Mouse (Mus musculus): ENCODE results near the gene Rassf5. TPM values are rescaled to one million over a fixed set of nuclear protein-coding genes. Genes with fewer than 3 reads are reported as not detected.

The Rassf5 gene
- 0.52 and 1.00 TPM in 2 replicates for polyA plus RNA-seq (2014; fragmentation: Nextera tagmentation; extraction: Ambion mirVana)

GRCm38 (mm10) chr1:131245089-131245856, at the start of gene Rassf5:
Rassf5 (minus strand) TSS chr1:131245258.
- ATAC-seq (ENCODE audit: low FRiP score) (peak; percentile 81), DNase-seq (ENCODE audit: low spot score, missing footprints) (peak; percentile 94)
- peaks cover 13% of the 10 kb centered on the region for H3K4me1 ChIP-seq (ENCODE audit: control insufficient read depth, insufficient read depth, low read length)
- peak within 1 kb of the TSS; percentile 64 for H3K4me3 ChIP-seq (ENCODE audit: low read depth, low read length)
- no peak within 1 kb of the TSS for H3K27ac ChIP-seq (ENCODE audit: low read depth, low read length)
- WGBS, result 1% methylated on average over 60 of the region's 60 CpGs
- peaks cover 31% of the 10 kb centered on the region for H3K27me3 ChIP-seq (ENCODE audit: control insufficient read depth, insufficient read depth, low read length)
- peak within 1 kb of the TSS; percentile 98 for H3K4me2 ChIP-seq
- peak within 1 kb of the TSS; percentile 62 for H3K9ac ChIP-seq (ENCODE audit: low read length)
- no peaks in the 10 kb centered on the region for H3K9me3 ChIP-seq (ENCODE audit: control insufficient read depth, low read length)
- no peaks in the 10 kb centered on the region for H3K36me3 ChIP-seq (ENCODE audit: control insufficient read depth, insufficient read depth, low read length)

GRCm38 (mm10) chr1:131293922-131294250, 48.8 kb upstream of the Rassf5 start:
- no peaks in the 10 kb centered on the region for H3K4me1 ChIP-seq (ENCODE audit: control insufficient read depth, insufficient read depth, low read length)
- no peak for ATAC-seq (ENCODE audit: low FRiP score)
- no peak for DNase-seq (ENCODE audit: low spot score, missing footprints)
- H3K4me2 ChIP-seq, result no peak overlapping the region
- H3K27ac ChIP-seq (ENCODE audit: low read depth, low read length), result no peak overlapping the region
- H3K27me3 ChIP-seq (ENCODE audit: control insufficient read depth, insufficient read depth, low read length), result no peaks in the 10 kb centered on the region
- peaks cover 9% of the 10 kb centered on the region; the same call in 1 of the 2 replicates for H3K36me3 ChIP-seq (ENCODE audit: control insufficient read depth, insufficient read depth, low read length)
- H3K4me3 ChIP-seq (ENCODE audit: low read depth, low read length), result no peak overlapping the region
- no peak overlapping the region for H3K9ac ChIP-seq (ENCODE audit: low read length)
- 92% methylated on average over 2 of the region's 2 CpGs for WGBS
- no peaks in the 10 kb centered on the region for H3K9me3 ChIP-seq (ENCODE audit: control insufficient read depth, low read length)

- DNase-seq (ENCODE audit: low spot score, missing footprints) (no peak), ATAC-seq (ENCODE audit: low FRiP score) (no peak)
- peaks cover 10% of the 10 kb centered on the region; the same call in 1 of the 2 replicates for H3K36me3 ChIP-seq (ENCODE audit: control insufficient read depth, insufficient read depth, low read length)
- no peaks in the 10 kb centered on the region for H3K9me3 ChIP-seq (ENCODE audit: control insufficient read depth, low read length)
- no peaks in the 10 kb centered on the region for H3K27me3 ChIP-seq (ENCODE audit: control insufficient read depth, insufficient read depth, low read length)
- no peak overlapping the region for H3K4me3 ChIP-seq (ENCODE audit: low read depth, low read length)
- no peak overlapping the region for H3K4me2 ChIP-seq
- H3K27ac ChIP-seq (ENCODE audit: low read depth, low read length), result no peak overlapping the region
- no peaks in the 10 kb centered on the region for H3K4me1 ChIP-seq (ENCODE audit: control insufficient read depth, insufficient read depth, low read length)
- WGBS, result 90% methylated on average over 4 of the region's 4 CpGs
- no peak overlapping the region for H3K9ac ChIP-seq (ENCODE audit: low read length)
These were observed 48.3 kb upstream of the Rassf5 start for GRCm38 (mm10) chr1:131293221-131293921.

- Histone ChIP-seq H3K4me3 (ENCODE audit: low read depth, low read length) (no peak overlapping the region), H3K4me1 (ENCODE audit: control insufficient read depth, insufficient read depth, low read length) (no peaks in the 10 kb centered on the region), H3K27me3 (ENCODE audit: control insufficient read depth, insufficient read depth, low read length) (no peaks in the 10 kb centered on the region), H3K9ac (ENCODE audit: low read length) (no peak overlapping the region), H3K4me2 (no peak overlapping the region), H3K27ac (ENCODE audit: low read depth, low read length) (no peak overlapping the region), H3K9me3 (ENCODE audit: control insufficient read depth, low read length) (no peaks in the 10 kb centered on the region), H3K36me3 (ENCODE audit: control insufficient read depth, insufficient read depth, low read length) (peaks cover 5% of the 10 kb centered on the region; the same call in 1 of the 2 replicates)
- DNase-seq (ENCODE audit: low spot score, missing footprints), result peak; percentile 94
- ATAC-seq (ENCODE audit: low FRiP score), result peak; percentile 63; the same call in 1 of the 2 replicates
- 46% methylated on average over 2 of the region's 2 CpGs for WGBS
These were observed 45.6 kb upstream of the Rassf5 start for GRCm38 (mm10) chr1:131290648-131291047.

GRCm38 (mm10) chr1:131288938-131289337, 43.9 kb upstream of the Rassf5 start:
- WGBS, result 92% methylated on average over 6 of the region's 6 CpGs
- H3K4me2 ChIP-seq, result no peak overlapping the region
- ATAC-seq (ENCODE audit: low FRiP score) (no peak), DNase-seq (ENCODE audit: low spot score, missing footprints) (no peak)
- peaks cover 5% of the 10 kb centered on the region; the same call in 1 of the 2 replicates for H3K36me3 ChIP-seq (ENCODE audit: control insufficient read depth, insufficient read depth, low read length)
- no peak overlapping the region for H3K4me3 ChIP-seq (ENCODE audit: low read depth, low read length)
- no peak overlapping the region for H3K9ac ChIP-seq (ENCODE audit: low read length)
- no peaks in the 10 kb centered on the region for H3K4me1 ChIP-seq (ENCODE audit: control insufficient read depth, insufficient read depth, low read length)
- no peak overlapping the region for H3K27ac ChIP-seq (ENCODE audit: low read depth, low read length)
- no peaks in the 10 kb centered on the region for H3K27me3 ChIP-seq (ENCODE audit: control insufficient read depth, insufficient read depth, low read length)
- H3K9me3 ChIP-seq (ENCODE audit: control insufficient read depth, low read length), result no peaks in the 10 kb centered on the region

- H3K4me3 ChIP-seq (ENCODE audit: low read depth, low read length), result no peak overlapping the region
- H3K4me2 ChIP-seq, result no peak overlapping the region
- H3K9me3 ChIP-seq (ENCODE audit: control insufficient read depth, low read length), result no peaks in the 10 kb centered on the region
- no peak for ATAC-seq (ENCODE audit: low FRiP score)
- WGBS, result 70% methylated on average over 2 of the region's 2 CpGs
- H3K27me3 ChIP-seq (ENCODE audit: control insufficient read depth, insufficient read depth, low read length), result no peaks in the 10 kb centered on the region
- peaks cover 5% of the 10 kb centered on the region; the same call in 1 of the 2 replicates for H3K36me3 ChIP-seq (ENCODE audit: control insufficient read depth, insufficient read depth, low read length)
- H3K9ac ChIP-seq (ENCODE audit: low read length), result no peak overlapping the region
- DNase-seq (ENCODE audit: low spot score, missing footprints), result no peak
- no peak overlapping the region for H3K27ac ChIP-seq (ENCODE audit: low read depth, low read length)
- no peaks in the 10 kb centered on the region for H3K4me1 ChIP-seq (ENCODE audit: control insufficient read depth, insufficient read depth, low read length)
These were observed 42.2 kb upstream of the Rassf5 start for GRCm38 (mm10) chr1:131287267-131287666.

GRCm38 (mm10) chr1:131286803-131287202, 41.7 kb upstream of the Rassf5 start:
- Histone ChIP-seq H3K4me1 (ENCODE audit: control insufficient read depth, insufficient read depth, low read length) (no peaks in the 10 kb centered on the region), H3K9ac (ENCODE audit: low read length) (no peak overlapping the region), H3K9me3 (ENCODE audit: control insufficient read depth, low read length) (no peaks in the 10 kb centered on the region), H3K4me2 (no peak overlapping the region), H3K4me3 (ENCODE audit: low read depth, low read length) (no peak overlapping the region), H3K27me3 (ENCODE audit: control insufficient read depth, insufficient read depth, low read length) (no peaks in the 10 kb centered on the region), H3K27ac (ENCODE audit: low read depth, low read length) (no peak overlapping the region), H3K36me3 (ENCODE audit: control insufficient read depth, insufficient read depth, low read length) (peaks cover 5% of the 10 kb centered on the region; the same call in 1 of the 2 replicates)
- 77% methylated on average over 5 of the region's 5 CpGs for WGBS
- DNase-seq (ENCODE audit: low spot score, missing footprints) (no peak), ATAC-seq (ENCODE audit: low FRiP score) (no peak)

GRCm38 (mm10) chr1:131284616-131285015, 39.6 kb upstream of the Rassf5 start:
- peaks cover 5% of the 10 kb centered on the region; the same call in 1 of the 2 replicates for H3K36me3 ChIP-seq (ENCODE audit: control insufficient read depth, insufficient read depth, low read length)
- ATAC-seq (ENCODE audit: low FRiP score) (no peak), DNase-seq (ENCODE audit: low spot score, missing footprints) (no peak)

GRCm38 (mm10) chr1:131284167-131284566, 39.1 kb upstream of the Rassf5 start:
- H3K9me3 ChIP-seq (ENCODE audit: control insufficient read depth, low read length), result no peaks in the 10 kb centered on the region
- H3K9ac ChIP-seq (ENCODE audit: low read length), result no peak overlapping the region
- no peaks in the 10 kb centered on the region for H3K27me3 ChIP-seq (ENCODE audit: control insufficient read depth, insufficient read depth, low read length)
- no peak overlapping the region for H3K4me2 ChIP-seq
- no peaks in the 10 kb centered on the region for H3K4me1 ChIP-seq (ENCODE audit: control insufficient read depth, insufficient read depth, low read length)
- peaks cover 3% of the 10 kb centered on the region; the same call in 1 of the 2 replicates for H3K36me3 ChIP-seq (ENCODE audit: control insufficient read depth, insufficient read depth, low read length)
- no peak overlapping the region for H3K4me3 ChIP-seq (ENCODE audit: low read depth, low read length)
- 86% methylated on average over 1 of the region's 1 CpGs for WGBS
- ATAC-seq (ENCODE audit: low FRiP score) (no peak), DNase-seq (ENCODE audit: low spot score, missing footprints) (no peak)
- no peak overlapping the region for H3K27ac ChIP-seq (ENCODE audit: low read depth, low read length)

More at GRCm38 (mm10) chr1:131284616-131285015, 39.6 kb upstream of the Rassf5 start:
- Histone ChIP-seq H3K4me3 (ENCODE audit: low read depth, low read length) (no peak overlapping the region), H3K9ac (ENCODE audit: low read length) (no peak overlapping the region), H3K4me2 (no peak overlapping the region), H3K27ac (ENCODE audit: low read depth, low read length) (no peak overlapping the region), H3K27me3 (ENCODE audit: control insufficient read depth, insufficient read depth, low read length) (no peaks in the 10 kb centered on the region), H3K9me3 (ENCODE audit: control insufficient read depth, low read length) (no peaks in the 10 kb centered on the region), H3K4me1 (ENCODE audit: control insufficient read depth, insufficient read depth, low read length) (no peaks in the 10 kb centered on the region)
- 80% methylated on average over 4 of the region's 4 CpGs for WGBS

Measured in midbrain, embryonic 11.5 days (tissue).